Mouse (Mus musculus) bone marrow, adult 2 months (tissue): Measurements from ENCODE around the gene Ccdc186. TPM values are rescaled to one million over a fixed set of nuclear protein-coding genes. Genes with fewer than 3 reads are reported as not detected.
A peak's percentile ranks its signal among the peaks of the same experiment; 100 is the strongest.

ENCODE experiments used
- H3K27ac ChIP-seq: fragments of 200-500 bp; 2 replicates; pipeline ENCODE4 v1.5.1; 2012; ENCODE audit warnings: low read depth, mild to moderate bottlenecking, control low read depth, inconsistent platforms, low read length; ENCODE audit not compliant: control insufficient read depth, poor library complexity, insufficient read depth
- H3K4me1 ChIP-seq: fragments of 200-500 bp; 2 replicates; pipeline ENCODE4 v1.6.1; 2011; ENCODE audit warnings: low read length; ENCODE audit not compliant: control insufficient read depth, insufficient read depth
- H3K4me3 ChIP-seq: fragments of 200-500 bp; replicated peaks from 2 replicates; pipeline ENCODE3; 2011; ENCODE audit warnings: mild to moderate bottlenecking, low read depth, low read length, control low read depth; ENCODE audit not compliant: control insufficient read depth
- CTCF ChIP-seq: fragments of 200-500 bp; IDR thresholded peaks from 2 replicates; pipeline ENCODE4 v1.5.1; 2011; ENCODE audit warnings: low read length, control low read depth; ENCODE audit not compliant: control insufficient read depth, insufficient read depth
- POLR2A ChIP-seq: fragments of 200-500 bp; IDR thresholded peaks from 2 replicates; pipeline ENCODE4 v1.6.1; 2011; ENCODE audit warnings: low read depth, mild to moderate bottlenecking, control low read depth, low read length, borderline replicate concordance; ENCODE audit not compliant: control insufficient read depth
- WGBS: fragments of 180-500 bp; shearing (Covaris S2); methylation state at CpG from one replicate; pipeline ENCODE4 v1.1.7; 2018; 5-methylcytosine and 5-hydroxymethylcytosine counted together
- polyA plus RNA-seq: library from polyadenylated mRNA; stranded (reverse); fragments of >200 nt; gene quantifications from 2 replicates; pipeline ENCODE4 v1.2.4, GENCODE M21; 2011; ENCODE audit warnings: low replicate concordance; ENCODE audit not compliant: missing spikeins, insufficient read depth, insufficient read length

Ccdc186 gene
- 5.1 and 11.6 TPM in 2 replicates for polyA plus RNA-seq

- Histone ChIP-seq H3K4me1 (peaks cover 3% of the 10 kb centered on the region), H3K4me3 (peak within 1 kb of the TSS; percentile 96), H3K27ac (peak within 1 kb of the TSS; percentile 96)
- WGBS, result under 1% methylated on average over 79 of the region's 79 CpGs
- peak; percentile 35; the same call in 1 of the 2 replicates for TF ChIP-seq POLR2A
- TF ChIP-seq CTCF, result no peak
Measured at GRCm38 (mm10) chr19:56821798-56822447, at the start of gene Ccdc186. TSS of gene Ccdc186 (minus strand) at chr19:56822190.

GRCm38 (mm10) chr19:56867701-56868100, 45.7 kb upstream of the Ccdc186 start:
- Histone ChIP-seq H3K27ac (no peak overlapping the region), H3K4me1 (no peaks in the 10 kb centered on the region), H3K4me3 (no peak overlapping the region)
- TF ChIP-seq CTCF (no peak), POLR2A (no peak)
- 60% methylated on average over 4 of the region's 4 CpGs for WGBS

GRCm38 (mm10) chr19:56856455-56856854, 34.5 kb upstream of the Ccdc186 start:
- no peaks in the 10 kb centered on the region for H3K4me1 ChIP-seq
- TF ChIP-seq CTCF (no peak), POLR2A (no peak)
- no peak overlapping the region for H3K27ac ChIP-seq
- no peak overlapping the region for H3K4me3 ChIP-seq
- 61% methylated on average over 5 of the region's 5 CpGs for WGBS

- H3K4me3 ChIP-seq, result no peak overlapping the region
- no peaks in the 10 kb centered on the region for H3K4me1 ChIP-seq
- H3K27ac ChIP-seq, result no peak overlapping the region
- TF ChIP-seq POLR2A (no peak), CTCF (no peak)
Measured at GRCm38 (mm10) chr19:56852590-56852989, 30.6 kb upstream of the Ccdc186 start.

GRCm38 (mm10) chr19:56842974-56843373, 21.0 kb upstream of the Ccdc186 start:
- WGBS, result 83% methylated on average over 12 of the region's 12 CpGs
- Histone ChIP-seq H3K4me3 (no peak overlapping the region), H3K4me1 (no peaks in the 10 kb centered on the region), H3K27ac (no peak overlapping the region)
- TF ChIP-seq POLR2A (no peak), CTCF (no peak)

GRCm38 (mm10) chr19:56838942-56839706, 17.1 kb upstream of the Ccdc186 start:
- TF ChIP-seq CTCF (no peak), POLR2A (no peak)
- 86% methylated on average over 17 of the region's 17 CpGs for WGBS
- H3K4me1 ChIP-seq, result no peaks in the 10 kb centered on the region
- no peak overlapping the region for H3K27ac ChIP-seq
- H3K4me3 ChIP-seq, result no peak overlapping the region

- WGBS, result 82% methylated on average over 9 of the region's 9 CpGs
- TF ChIP-seq POLR2A, result no peak
- TF ChIP-seq CTCF, result no peak
- H3K4me1 ChIP-seq, result no peaks in the 10 kb centered on the region
- H3K27ac ChIP-seq, result no peak overlapping the region
- H3K4me3 ChIP-seq, result no peak overlapping the region
Measured at GRCm38 (mm10) chr19:56835340-56835739, 13.3 kb upstream of the Ccdc186 start.

- no peak overlapping the region for H3K27ac ChIP-seq
- TF ChIP-seq CTCF, result no peak
- TF ChIP-seq POLR2A, result no peak
- WGBS, result 92% methylated on average over 4 of the region's 4 CpGs
- no peaks in the 10 kb centered on the region for H3K4me1 ChIP-seq
- no peak overlapping the region for H3K4me3 ChIP-seq
Measured at GRCm38 (mm10) chr19:56830163-56830562, 8.2 kb upstream of the Ccdc186 start.

- no peak overlapping the region for H3K27ac ChIP-seq
- no peaks in the 10 kb centered on the region for H3K4me1 ChIP-seq
- TF ChIP-seq POLR2A (no peak), CTCF (no peak)
- 84% methylated on average over 9 of the region's 9 CpGs for WGBS
- no peak overlapping the region for H3K4me3 ChIP-seq
Measured at GRCm38 (mm10) chr19:56829267-56829666, 7.3 kb upstream of the Ccdc186 start.
